Mouse (Mus musculus) testis, adult 2 months (tissue): Measurements from ENCODE around the gene Ces4a.

Experiments
- CTCF ChIP-seq: fragments of 200-500 bp; IDR thresholded peaks from 2 replicates; pipeline ENCODE4 v1.5.1; 2012; ENCODE audit warnings: low read depth, mild to moderate bottlenecking, inconsistent platforms, low read length, moderate library complexity; ENCODE audit not compliant: control insufficient read depth, insufficient read depth, insufficient replicate concordance
- POLR2A ChIP-seq: fragments of 200-500 bp; IDR thresholded peaks from 2 replicates; pipeline ENCODE4 v1.6.1; 2012; ENCODE audit warnings: low read depth, mild to moderate bottlenecking, inconsistent platforms, low read length, moderate library complexity; ENCODE audit not compliant: control insufficient read depth

DNA sequence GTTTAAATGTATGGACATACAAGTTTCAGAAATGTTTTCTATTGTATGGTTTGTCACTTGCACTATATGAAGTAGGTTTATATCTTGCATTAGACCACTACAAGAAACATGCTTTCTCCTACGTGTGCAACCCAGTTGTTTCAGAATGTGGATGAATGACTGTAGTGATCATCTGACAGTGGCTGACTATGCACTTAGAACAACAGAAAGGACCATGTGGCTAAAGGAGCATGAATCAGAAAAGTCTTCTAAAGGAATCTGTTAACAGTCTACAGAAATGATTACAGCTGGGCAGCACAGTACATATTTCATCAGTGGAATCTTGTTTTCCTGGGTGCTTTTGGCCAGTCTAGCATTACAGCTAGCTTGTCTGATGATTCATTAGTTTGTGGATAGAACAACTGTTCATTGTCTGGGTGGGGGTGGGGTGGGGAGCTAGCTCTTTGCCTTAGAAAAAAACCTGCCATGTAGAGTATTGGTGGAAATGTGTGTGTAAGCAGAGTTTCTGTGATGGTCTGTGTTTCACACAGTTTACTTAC, 54.9 kb downstream of the Ces4a start:
- no peak for TF ChIP-seq POLR2A
- no peak for TF ChIP-seq CTCF
